Mouse (Mus musculus) CH12.LX (cell line): Measurements from ENCODE around the gene Adamtsl3.

Source experiments
- CHD1 ChIP-seq: IDR thresholded peaks from 2 replicates; pipeline ENCODE4 v1.6.1; 2012; ENCODE audit warnings: low read depth, low read length, improper control_type of control experiment, inconsistent platforms
- CTCF ChIP-seq, 2 experiments: IDR thresholded peaks in 1 of 2; conservative IDR thresholded peaks in 1 of 2; 2 replicates each; pipeline ENCODE4 v1.5.1; 2011 to 2012; ENCODE audit warnings: low read depth in 2 of 2, low read length in 2 of 2, improper control_type of control experiment in 1 of 2, inconsistent platforms in 1 of 2, mild to moderate bottlenecking in 1 of 2, moderate library complexity in 1 of 2
- EP300 ChIP-seq: IDR thresholded peaks from 2 replicates; pipeline ENCODE4 v1.6.1; 2011; ENCODE audit warnings: low read length, improper control_type of control experiment
- GABPA ChIP-seq: IDR thresholded peaks from 2 replicates; pipeline ENCODE4 v1.6.1; 2012; ENCODE audit warnings: low read depth, low read length, improper control_type of control experiment, inconsistent platforms; ENCODE audit not compliant: insufficient replicate concordance
- HCFC1 ChIP-seq: IDR thresholded peaks from 2 replicates; pipeline ENCODE4 v1.6.1; 2012; ENCODE audit warnings: low read depth, mild to moderate bottlenecking, inconsistent platforms, low read length, improper control_type of control experiment
- JUND ChIP-seq: conservative IDR thresholded peaks from 2 replicates; pipeline ENCODE4 v1.6.1; 2011; ENCODE audit warnings: low read depth, low read length, improper control_type of control experiment
- KAT2A ChIP-seq: IDR thresholded peaks from 2 replicates; pipeline ENCODE4 v1.6.1; 2012; ENCODE audit warnings: low read length, improper control_type of control experiment, inconsistent platforms; ENCODE audit not compliant: insufficient replicate concordance
- MAFK ChIP-seq: IDR thresholded peaks from 2 replicates; pipeline ENCODE4 v1.6.1; 2011; ENCODE audit warnings: low read length, improper control_type of control experiment; ENCODE audit not compliant: insufficient replicate concordance
- NELFE ChIP-seq: IDR thresholded peaks from 2 replicates; pipeline ENCODE4 v1.6.1; 2011; ENCODE audit warnings: low read depth, low read length, improper control_type of control experiment
- NRF1 ChIP-seq: IDR thresholded peaks from 2 replicates; pipeline ENCODE4 v1.6.1; 2014; ENCODE audit warnings: low read depth, mild to moderate bottlenecking, inconsistent platforms, low read length, improper control_type of control experiment, moderate library complexity
- POLR2A ChIP-seq: IDR thresholded peaks from 2 replicates; pipeline ENCODE4 v1.6.1; 2011; ENCODE audit warnings: low read depth, mild to moderate bottlenecking, improper control_type of control experiment, low read length
- RCOR1 ChIP-seq: conservative IDR thresholded peaks from 2 replicates; pipeline ENCODE4 v1.6.1; 2012; ENCODE audit warnings: low read depth, mild to moderate bottlenecking, inconsistent platforms, low read length, improper control_type of control experiment
- UBTF ChIP-seq: IDR thresholded peaks from 2 replicates; pipeline ENCODE4 v1.6.1; 2012; ENCODE audit warnings: low read depth, mild to moderate bottlenecking, inconsistent platforms, low read length, improper control_type of control experiment, moderate library complexity
- USF2 ChIP-seq: conservative IDR thresholded peaks from 2 replicates; pipeline ENCODE4 v1.6.1; 2011; ENCODE audit warnings: low read depth, low read length, improper control_type of control experiment

- TF ChIP-seq MAFK (no peak), POLR2A (peak; percentile 82), GABPA (no peak; the same call in 1 of the 2 replicates), CTCF (conservative IDR thresholded peaks at IDR 0.05 in 1 of 2, IDR thresholded peaks at IDR 0.05 in 1 of 2; ENCODE audit: low read depth in 2 of 2, low read length in 2 of 2) (0 out of 4 replicates have a peak, but pooled peaks of 1 of the 2 experiments have one; percentile 7), USF2 (no peak), EP300 (no peak), HCFC1 (peak; percentile 88), NELFE (no peak; the same call in 1 of the 2 replicates), RCOR1 (no peak), CHD1 (no peak), UBTF (no peak), KAT2A (peak; percentile 59; the same call in 1 of the 2 replicates), JUND (no peak), NRF1 (peak; percentile 47)
Measured at GRCm38 (mm10) chr7:82648353-82649080, 313.0 kb downstream of the Adamtsl3 start, which contains the start of the genes Saxo2 and Efl1.
